9 mouse cellular contexts compared by ENCODE assay signal in the genomic region with DNA sequence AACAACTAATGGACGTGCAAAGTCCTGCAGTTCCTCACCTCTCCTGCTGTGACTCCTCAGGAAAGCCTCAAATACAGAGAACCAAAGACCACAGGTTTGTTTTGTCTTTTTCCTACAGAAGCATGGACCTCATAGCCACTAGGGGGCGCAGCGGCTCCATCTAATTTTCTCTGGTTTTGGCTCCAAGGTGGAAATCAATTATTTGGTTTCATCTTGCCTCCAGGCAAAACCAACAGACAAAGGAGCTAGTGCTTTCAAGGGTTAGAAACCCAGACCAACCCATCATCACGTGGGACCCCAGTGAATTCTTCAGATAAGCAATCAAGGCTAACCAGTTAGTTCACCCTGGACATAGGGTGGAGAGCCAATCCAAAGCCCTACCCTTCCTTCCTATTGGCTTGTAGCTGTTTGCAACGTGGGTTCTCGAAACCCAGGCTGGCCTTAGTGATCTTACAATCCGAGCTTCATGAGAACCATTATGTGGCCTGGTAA. TPM values are rescaled to one million over a fixed set of nuclear protein-coding genes. Genes with fewer than 3 reads are reported as not detected.
DNase-seq lines count a peak whose midpoint lies in the region; TF ChIP-seq lines count a peak whose summit lies in the region.
"Had no signal": no experiment of that assay in that cellular context is flagged by ENCODE, and none has a peak within 500 bp of the region (broad histone marks: within the 10 kb centered on the region; RNA-seq: fewer than 3 reads in every experiment).

No protein-coding gene starts in this region.

- no peak overlapping the region for H3K9ac ChIP-seq in ES-E14 (ENCODE audit: insufficient read depth, low read depth, low read length, poor library complexity, severe bottlenecking)
- H3K9ac ChIP-seq: limb, embryonic 12.5 days had no signal

- in situ Hi-C loops in ES-E14 (cut with MboI; ENCODE audit: low sequenced_read_pairs in 2 of 2, unreplicated experiment in 2 of 2) = no loop called here

- peaks cover 0 to 13% of the 10 kb centered on the region in 2 experiments; a peak in 3 of 4 replicates for H3K4me1 ChIP-seq in ES-E14 (ENCODE audit: control insufficient read depth in 2 of 2, insufficient read depth in 2 of 2, low read length in 2 of 2, poor library complexity in 1 of 2)

- no peaks in the 10 kb centered on the region for H3K9me3 ChIP-seq in ES-E14 (ENCODE audit: control insufficient read depth, insufficient read depth, low read depth, low read length)
- H3K9me3 ChIP-seq: limb, embryonic 12.5 days had no signal

- H3K36me3 ChIP-seq in ES-E14 (ENCODE audit: control insufficient read depth, insufficient read depth, low read length, poor library complexity, severe bottlenecking) = peaks cover 5% of the 10 kb centered on the region; the same call in 1 of the 2 replicates
- H3K36me3 ChIP-seq: limb, embryonic 12.5 days had no signal

- H3K4me3 ChIP-seq in ES-E14 (ENCODE audit: insufficient read depth in 1 of 2, low read depth in 1 of 2, low read length in 2 of 2, poor library complexity in 1 of 2, severe bottlenecking in 1 of 2) = no peak overlapping the region
- H3K4me3 ChIP-seq: limb, embryonic 12.5 days had no signal

- no peak overlapping the region for H3K27ac ChIP-seq in ES-E14 (ENCODE audit: insufficient read depth, low read depth, low read length, poor library complexity, severe bottlenecking)
- H3K27ac ChIP-seq: limb, embryonic 12.5 days had no signal

- DNase-seq in ES-E14 (ENCODE audit: low read depth, low spot score) = peak; percentile 95
- peak; percentile 68 to 70 for DNase-seq in adrenal gland, postnatal 4 days (ENCODE audit: low spot score in 2 of 2)
- DNase-seq in fibroblast of lung, adult 2 months (ENCODE audit: low read depth) = peak; percentile 46
- DNase-seq in heart, postnatal 36 days = peak; percentile 81 to 83
- peak; percentile 88 to 89 for DNase-seq in layer of hippocampus, postnatal 10 days (ENCODE audit: low spot score in 2 of 2)
- peak; percentile 85 for DNase-seq in lung, postnatal 14 days
- DNase-seq in right cerebral cortex, postnatal 10 days (ENCODE audit: low spot score in 2 of 2) = peak; percentile 73 to 84
- DNase-seq in urinary bladder, postnatal 10 days (ENCODE audit: low spot score) = peak; percentile 44

- intact Hi-C loops in heart, postnatal 36 days (cut with DNase I) = loop anchor here (1.0 to 5.0 kb wide), 4 partner anchors 14 to 357 kb away; a partner anchor contains a TSS

TF ChIP-seq in ES-E14, 5 proteins besides CTCF, POLR2A, EP300 and RAD21:
- TF ChIP-seq ZNF384 (IDR thresholded peaks at IDR 0.05; ENCODE audit: low read depth, low read length) (no peak), MAFK (IDR thresholded peaks at IDR 0.05; ENCODE audit: insufficient read depth, low read depth, low read length) (no peak), ZC3H11A (IDR thresholded peaks at IDR 0.05; ENCODE audit: borderline replicate concordance, low read depth, low read length) (peak; percentile 17; the same call in 1 of the 2 replicates)

RNA-seq across cellular contexts. Expression of a gene that starts 1.7 kb away (rescaled TPM):
- 8.0 and 14.4 TPM in 2 replicates for total RNA-seq in ES-E14 (2012; rRNA removed)
- total RNA-seq in adrenal gland, postnatal 4 days (2021) = 10 to 100 TPM; 27.4 to 29.8 TPM
- total RNA-seq in heart, postnatal 36 days (2021) = 1 to 10 TPM; 3.0 to 5.3 TPM
- 1 to 10 TPM; 5.3 to 5.8 TPM for total RNA-seq in layer of hippocampus, postnatal 10 days (2021)

RNA-seq across cellular contexts. Expression of a gene that starts 9.7 kb away (rescaled TPM):
- total RNA-seq in ES-E14 (2012; rRNA removed) = 7.8 and 12.0 TPM in 2 replicates
- total RNA-seq in adrenal gland, postnatal 4 days (2021) = 10 to 100 TPM; 19.4 to 20.9 TPM
- total RNA-seq in heart, postnatal 36 days (2021) = 10 to 100 TPM; 18.7 to 19.5 TPM
- 1 to 10 TPM; 7.0 to 7.7 TPM for total RNA-seq in layer of hippocampus, postnatal 10 days (2021)

RNA-seq across cellular contexts. Expression of a gene that starts 17.8 kb away (rescaled TPM):
- total RNA-seq in ES-E14 (2012; rRNA removed) = not detected in 2 replicates
- total RNA-seq in adrenal gland, postnatal 4 days (2021) = 1 to 10 TPM; 1.1 to 3.1 TPM
- total RNA-seq in heart, postnatal 36 days (2021) = 1 to 10 TPM; 2.7 TPM
- 1 to 10 TPM in 1 of 2 experiments, not detected in 1; 6.5 TPM for total RNA-seq in layer of hippocampus, postnatal 10 days (2021)

RNA-seq across cellular contexts. Expression of a gene that starts 41.8 kb away (rescaled TPM):
- 0.63 and 0.80 TPM in 2 replicates for total RNA-seq in ES-E14 (2012; rRNA removed)
- total RNA-seq in adrenal gland, postnatal 4 days (2021) = 1 to 10 TPM; 3.1 to 4.3 TPM
- not detected for total RNA-seq in heart, postnatal 36 days (2021)
- 10 to 100 TPM; 22.5 to 26.9 TPM for total RNA-seq in layer of hippocampus, postnatal 10 days (2021)

RNA-seq across cellular contexts. Expression of a gene that starts 49.7 kb away (rescaled TPM):
- 12.6 and 25.3 TPM in 2 replicates for total RNA-seq in ES-E14 (2012; rRNA removed)
- 10 to 100 TPM; 48.1 to 55.9 TPM for total RNA-seq in adrenal gland, postnatal 4 days (2021)
- 10 to 100 TPM; 16.6 to 17.0 TPM for total RNA-seq in heart, postnatal 36 days (2021)
- total RNA-seq in layer of hippocampus, postnatal 10 days (2021) = 100 to 1,000 TPM; 123 to 127 TPM

Comparison
In these comparisons a context has a peak if more than half of its experiments do, and no peak if none do; other contexts are left out.
1. DNase-seq: peak in every context shown above with its lines; median percentile 95 in ES-E14; 88 in layer of hippocampus, postnatal 10 days; 85 in lung, postnatal 14 days; 82 in heart, postnatal 36 days; 78 in right cerebral cortex, postnatal 10 days; 69 in adrenal gland, postnatal 4 days; 46 in fibroblast of lung, adult 2 months; 44 in urinary bladder, postnatal 10 days.